Mouse (Mus musculus) kidney, embryonic 16.5 days (tissue): ENCODE data around the gene Frat2. TPM values are rescaled to one million over a fixed set of nuclear protein-coding genes. Genes with fewer than 3 reads are reported as not detected.

Experiments used
- ATAC-seq: fragments of 200-750 bp; cut with Nextera tagmentation; 2 replicates; pipeline ENCODE4 v1.8.0; 2017; ENCODE audit warnings: moderate TSS enrichment; ENCODE audit not compliant: low FRiP score, low TSS enrichment
- H3K27ac ChIP-seq: fragments of 300-500 bp; sonication (generic); 2 replicates; pipeline ENCODE4 v1.5.1; 2014; ENCODE audit warnings: low read length
- H3K27me3 ChIP-seq: fragments of 300-500 bp; sonication (generic); 2 replicates; pipeline ENCODE4 v1.6.1; 2014; ENCODE audit warnings: low read length, control low read depth, mixed read lengths; ENCODE audit not compliant: insufficient read depth
- H3K36me3 ChIP-seq: fragments of 300-500 bp; sonication (generic); 2 replicates; pipeline ENCODE4 v1.6.1; 2014; ENCODE audit warnings: low read length, control low read depth, mixed read lengths; ENCODE audit not compliant: insufficient read depth
- H3K4me1 ChIP-seq: fragments of 300-500 bp; sonication (generic); 2 replicates; pipeline ENCODE4 v1.6.1; 2014; ENCODE audit warnings: low read length, control low read depth, mixed read lengths; ENCODE audit not compliant: insufficient read depth
- H3K4me2 ChIP-seq: fragments of 300-500 bp; sonication (generic); replicated peaks from 2 replicates; pipeline ENCODE4 v1.6.1; 2014; ENCODE audit warnings: low read depth, low read length
- H3K4me3 ChIP-seq: fragments of 300-500 bp; sonication (generic); 2 replicates; pipeline ENCODE4 v1.5.1; 2014; ENCODE audit warnings: mild to moderate bottlenecking, low read length
- H3K9ac ChIP-seq: fragments of 300-500 bp; sonication (generic); replicated peaks from 2 replicates; pipeline ENCODE4 v1.6.1; 2014; ENCODE audit warnings: low read length
- H3K9me3 ChIP-seq: fragments of 300-500 bp; sonication (generic); 2 replicates; pipeline ENCODE4 v1.6.1; 2016; ENCODE audit warnings: low read length, control low read depth
- WGBS: fragments of 180-500 bp; shearing (Covaris S2); extraction: QIAGEN DNeasy Blood & Tissue Kit; methylation state at CpG from one replicate; pipeline ENCODE4 v1.1.7; 2014; 5-methylcytosine and 5-hydroxymethylcytosine counted together
- polyA plus RNA-seq: library from polyadenylated mRNA; unstranded; fragments of >200 nt; fragmentation: Nextera tagmentation; extraction: Ambion mirVana; gene quantifications from 2 replicates; pipeline ENCODE4 v1.2.1, GENCODE M21; 2015

Gene Frat2
- polyA plus RNA-seq, 1 experiment from 2014 or later, result 4.7 TPM

DNA sequence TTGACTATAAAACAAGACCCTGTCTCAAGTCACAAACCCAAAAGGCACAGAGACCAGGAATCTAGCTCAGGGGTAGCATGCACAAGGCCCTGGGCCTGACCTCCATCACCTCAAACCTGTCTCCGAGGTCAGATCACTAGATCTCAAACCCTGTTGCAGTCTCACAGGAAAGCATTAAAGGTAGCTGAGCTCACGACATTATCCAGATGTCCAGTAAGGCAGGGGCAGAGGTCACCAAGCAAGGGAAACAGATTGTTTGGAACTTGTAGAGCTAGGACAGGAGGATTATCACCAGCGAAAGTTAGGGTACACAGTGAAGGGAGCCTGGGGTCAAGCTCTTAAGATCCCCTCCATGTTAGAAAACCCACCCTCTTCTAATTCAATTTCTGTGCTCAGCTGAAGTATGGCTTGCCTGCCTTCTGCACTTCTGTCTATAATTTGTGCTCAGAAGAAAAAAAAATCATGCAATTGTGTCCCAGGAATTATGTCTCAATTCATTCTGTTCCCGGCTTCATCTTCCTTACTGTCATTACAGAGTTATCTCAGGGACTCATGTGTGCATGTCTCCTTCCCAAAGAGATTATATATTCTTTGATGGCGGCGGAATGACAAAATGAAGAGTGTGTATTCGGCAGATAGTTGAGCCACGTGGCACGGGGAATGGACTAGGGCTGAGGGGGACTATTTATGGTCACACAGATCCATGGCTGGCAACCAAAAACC lies 10.6 kb downstream of the Frat2 start:
- Histone ChIP-seq H3K27me3 (peaks cover 13% of the 10 kb centered on the region), H3K9ac (no peak overlapping the region), H3K27ac (no peak overlapping the region), H3K4me2 (no peak overlapping the region), H3K4me1 (peaks cover 5% of the 10 kb centered on the region), H3K36me3 (no peaks in the 10 kb centered on the region), H3K4me3 (no peak overlapping the region), H3K9me3 (no peaks in the 10 kb centered on the region)
- ATAC-seq, result no peak
- WGBS, result 65% methylated on average over 9 of the region's 9 CpGs

DNA sequence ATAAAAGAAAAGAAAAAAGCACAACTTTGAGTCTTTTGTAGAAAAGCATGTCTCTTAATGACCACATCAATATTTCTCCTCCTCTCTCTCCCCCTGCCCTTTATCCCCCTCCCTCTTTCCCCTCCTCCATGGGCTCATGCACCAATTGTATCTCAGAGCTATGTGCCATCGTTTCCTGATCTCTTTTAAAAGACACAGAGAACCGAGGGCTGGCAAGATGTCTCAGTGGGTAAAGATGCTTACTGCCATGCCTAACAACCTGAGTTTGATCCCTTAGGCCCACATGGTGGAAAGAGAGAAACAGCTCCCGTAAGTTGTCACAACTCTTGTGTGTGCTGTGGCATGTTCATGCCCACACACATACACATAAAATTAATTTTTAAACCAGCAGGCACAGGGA lies 11.2 kb downstream of the Frat2 start:
- H3K9me3 ChIP-seq, result no peaks in the 10 kb centered on the region
- H3K9ac ChIP-seq, result no peak overlapping the region
- H3K4me3 ChIP-seq, result no peak overlapping the region
- H3K4me2 ChIP-seq, result no peak overlapping the region
- WGBS, result 49% methylated on average over 3 of the region's 3 CpGs
- peaks cover 19% of the 10 kb centered on the region for H3K27me3 ChIP-seq
- H3K4me1 ChIP-seq, result peaks cover 10% of the 10 kb centered on the region
- no peak for ATAC-seq
- no peak overlapping the region for H3K27ac ChIP-seq
- H3K36me3 ChIP-seq, result no peaks in the 10 kb centered on the region

- H3K4me2 ChIP-seq, result peak overlapping the region; percentile 6; the same call in 1 of the 2 replicates
- H3K9me3 ChIP-seq, result no peaks in the 10 kb centered on the region
- no peaks in the 10 kb centered on the region for H3K36me3 ChIP-seq
- 3% methylated on average over 6 of the region's 6 CpGs for WGBS
- peaks cover 26% of the 10 kb centered on the region for H3K27me3 ChIP-seq
- H3K9ac ChIP-seq, result no peak overlapping the region
- ATAC-seq, result peak; percentile 53; the same call in 1 of the 2 replicates
- peaks cover 18% of the 10 kb centered on the region for H3K4me1 ChIP-seq
- H3K27ac ChIP-seq, result no peak overlapping the region
- no peak overlapping the region for H3K4me3 ChIP-seq
Measured at GRCm38 (mm10) chr19:41835816-41836215, 12.1 kb downstream of the Frat2 start.

GRCm38 (mm10) chr19:41835407-41835806 lies 12.5 kb downstream of the Frat2 start:
- no peak for ATAC-seq
- Histone ChIP-seq H3K27me3 (peaks cover 28% of the 10 kb centered on the region), H3K27ac (no peak overlapping the region), H3K4me3 (no peak overlapping the region), H3K36me3 (no peaks in the 10 kb centered on the region), H3K9me3 (no peaks in the 10 kb centered on the region), H3K4me1 (peaks cover 18% of the 10 kb centered on the region), H3K9ac (no peak overlapping the region), H3K4me2 (peak overlapping the region; percentile 6; the same call in 1 of the 2 replicates)
- WGBS, result 65% methylated on average over 6 of the region's 6 CpGs

- ATAC-seq, result no peak
- Histone ChIP-seq H3K4me3 (no peak overlapping the region), H3K36me3 (no peaks in the 10 kb centered on the region), H3K9ac (no peak overlapping the region), H3K9me3 (no peaks in the 10 kb centered on the region), H3K27me3 (peaks cover 29% of the 10 kb centered on the region), H3K4me1 (peaks cover 24% of the 10 kb centered on the region), H3K27ac (no peak overlapping the region), H3K4me2 (no peak overlapping the region)
- 78% methylated on average over 13 of the region's 13 CpGs for WGBS
Measured at GRCm38 (mm10) chr19:41832501-41833201, 15.3 kb downstream of the Frat2 start.

DNA sequence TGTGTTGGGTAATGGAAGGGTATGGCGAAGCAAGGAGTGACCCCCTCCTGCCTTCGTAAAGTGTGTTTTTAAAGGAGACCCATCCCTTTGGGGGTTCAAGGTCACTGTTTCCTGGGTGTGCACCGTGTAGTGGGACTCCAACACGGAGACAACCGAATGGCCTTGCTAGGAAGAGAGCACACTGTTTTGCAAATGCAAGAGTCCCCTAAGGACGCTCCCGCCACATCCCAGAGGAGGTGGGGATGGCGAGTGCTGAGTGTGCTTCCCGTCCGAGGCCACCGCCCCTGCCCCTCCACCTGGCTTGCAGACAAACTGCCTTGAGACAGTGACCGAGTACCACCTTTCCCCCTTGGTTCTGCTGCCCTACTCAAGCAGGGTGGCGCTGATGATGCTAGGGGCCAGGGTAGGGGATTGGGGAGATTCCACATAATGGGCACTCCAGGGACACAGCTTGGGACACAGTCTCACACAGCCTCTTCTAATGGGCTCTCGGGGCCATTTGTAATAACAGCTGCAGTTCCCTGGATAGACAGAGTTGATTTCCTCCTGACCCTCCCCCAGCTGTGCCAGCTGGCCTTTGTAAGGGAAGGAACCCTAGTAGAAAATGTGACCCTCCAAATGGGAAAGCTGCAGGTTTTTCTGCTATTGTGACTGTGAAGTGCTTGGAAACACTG lies 16.1 kb downstream of the Frat2 start:
- Histone ChIP-seq H3K27me3 (peaks cover 29% of the 10 kb centered on the region), H3K9me3 (no peaks in the 10 kb centered on the region), H3K9ac (peak overlapping the region; percentile 79; the same call in 1 of the 2 replicates), H3K4me1 (peaks cover 24% of the 10 kb centered on the region), H3K4me3 (peak overlapping the region; percentile 74), H3K27ac (no peak overlapping the region), H3K36me3 (no peaks in the 10 kb centered on the region), H3K4me2 (peak overlapping the region; percentile 98)
- ATAC-seq, result no peak
- WGBS, result 7% methylated on average over 14 of the region's 14 CpGs

GRCm38 (mm10) chr19:41831101-41831570 lies 16.8 kb downstream of the Frat2 start:
- peaks cover 24% of the 10 kb centered on the region for H3K4me1 ChIP-seq
- H3K4me2 ChIP-seq, result peak overlapping the region; percentile 98
- peak overlapping the region; percentile 79 for H3K9ac ChIP-seq
- no peak overlapping the region for H3K27ac ChIP-seq
- peak overlapping the region; percentile 74 for H3K4me3 ChIP-seq
- H3K9me3 ChIP-seq, result no peaks in the 10 kb centered on the region
- ATAC-seq, result no peak
- H3K27me3 ChIP-seq, result peaks cover 29% of the 10 kb centered on the region
- 1% methylated on average over 19 of the region's 19 CpGs for WGBS
- H3K36me3 ChIP-seq, result no peaks in the 10 kb centered on the region

GRCm38 (mm10) chr19:41830106-41831031 lies 17.6 kb downstream of the Frat2 start:
- H3K4me3 ChIP-seq, result peak overlapping the region; percentile 74
- WGBS, result under 1% methylated on average over 98 of the region's 112 CpGs

More at GRCm38 (mm10) chr19:41830106-41831031, 17.6 kb downstream of the Frat2 start:
- Histone ChIP-seq H3K27ac (peak overlapping the region; percentile 94), H3K27me3 (peaks cover 29% of the 10 kb centered on the region), H3K36me3 (no peaks in the 10 kb centered on the region), H3K4me2 (peak overlapping the region; percentile 98), H3K4me1 (peaks cover 19% of the 10 kb centered on the region), H3K9ac (peak overlapping the region; percentile 79), H3K9me3 (no peaks in the 10 kb centered on the region)
- ATAC-seq, result peak; percentile 74
